Mouse (Mus musculus): ENCODE results near the gene Cyp2c69. TPM values are rescaled to one million over a fixed set of nuclear protein-coding genes. Genes with fewer than 3 reads are reported as not detected.
"Not testable (repeated sequence)": the region's sequence is repeated elsewhere in the genome, so short reads cannot be mapped to it uniquely, and the experiment has no call there.

Gene Cyp2c69
- not detected for total RNA-seq (2021)
- long read RNA-seq, result 0 reads

- not testable (repeated sequence) for DNase-seq (ENCODE audit: low spot score in 2 of 2)
These were observed at the start of gene Cyp2c69 for GRCm38 (mm10) chr19:39886699-39887098. Cyp2c69 (minus strand) TSS chr19:39886799.

- no peak for DNase-seq (ENCODE audit: low spot score in 2 of 2)
These were observed 48.8 kb upstream of the Cyp2c69 start for GRCm38 (mm10) chr19:39935396-39935795.

- no peak for DNase-seq (ENCODE audit: low spot score in 2 of 2)
These were observed 43.4 kb upstream of the Cyp2c69 start for GRCm38 (mm10) chr19:39930032-39930431.

- no peak for DNase-seq (ENCODE audit: low spot score in 2 of 2)
These were observed 15.1 kb upstream of the Cyp2c69 start for GRCm38 (mm10) chr19:39901656-39902055.

GRCm38 (mm10) chr19:39890079-39890478 lies 3.5 kb upstream of the Cyp2c69 start:
- not testable (repeated sequence) for DNase-seq (ENCODE audit: low spot score in 2 of 2)

- no peak for DNase-seq (ENCODE audit: low spot score in 2 of 2)
These were observed 20.5 kb downstream of the Cyp2c69 start for GRCm38 (mm10) chr19:39866133-39866532.

- DNase-seq (ENCODE audit: low spot score in 2 of 2), result not testable (repeated sequence)
These were observed 65.7 kb downstream of the Cyp2c69 start for GRCm38 (mm10) chr19:39820931-39821330.

- DNase-seq (ENCODE audit: low spot score in 2 of 2), result not testable (repeated sequence)
These were observed 70.2 kb downstream of the Cyp2c69 start for GRCm38 (mm10) chr19:39816400-39816799.

GRCm38 (mm10) chr19:39815991-39816390 lies 70.6 kb downstream of the Cyp2c69 start:
- DNase-seq (ENCODE audit: low spot score in 2 of 2), result not testable (repeated sequence)

- not testable (repeated sequence) for DNase-seq (ENCODE audit: low spot score in 2 of 2)
These were observed 73.9 kb downstream of the Cyp2c69 start, which contains the start of gene Cyp2c40 for GRCm38 (mm10) chr19:39812714-39813113. Cyp2c40 (minus strand) TSS chr19:39812814.

Other genes starting within 250 kb of the Cyp2c69 start
- not detected for gene Cyp2c67, start 237.7 kb downstream of the Cyp2c69 start, total RNA-seq (2021)
- gene Cyp2c68, start 145.7 kb downstream of the Cyp2c69 start, total RNA-seq (2021), result not detected
- not detected for gene Cyp2c40, start 74.0 kb downstream of the Cyp2c69 start, total RNA-seq (2021)
- gene Cyp2c37, start 105.6 kb upstream of the Cyp2c69 start, total RNA-seq (2021), result not detected
- gene Cyp2c54, start 187.0 kb upstream of the Cyp2c69 start, total RNA-seq (2021), result not detected
- not detected for gene Cyp2c50, start 202.9 kb upstream of the Cyp2c69 start, total RNA-seq (2021)

Measured in layer of hippocampus, postnatal 10 days (tissue).